Mouse (Mus musculus): ENCODE measurements around the gene Dnaja4.

The Dnaja4 gene

GRCm38 (mm10) chr9:54698318-54699086 is at the start of gene Dnaja4:
Dnaja4 (plus strand) TSS chr9:54698873.
- ChIA-PET POLR2A (interaction anchor here in 3 of 4 experiments (0.5 to 2.0 kb wide), 7 partner anchors 12 to 446 kb away, joined by 3 to 7 read pairs (median 3); partner anchors contain the start of gene Ireb2 (in 1 of the 3)), CTCF (interaction anchor here in 3 of 4 experiments (0.6 to 1.4 kb wide), 5 partner anchors 13 to 693 kb away, joined by 3 to 5 read pairs (median 4); no protein-coding TSS in a partner anchor)

- POLR2A ChIA-PET = interaction anchor here in 1 of 4 experiments (1.6 kb wide), 1 partner anchor 30 kb away, joined by 3 read pairs; no protein-coding TSS in a partner anchor
Observed at GRCm38 (mm10) chr9:54649360-54649759, 49.3 kb upstream of the Dnaja4 start.

GRCm38 (mm10) chr9:54652778-54653177 is 45.9 kb upstream of the Dnaja4 start:
- POLR2A ChIA-PET = no interaction called here
- CTCF ChIA-PET = interaction anchor here in 1 of 4 experiments (0.6 kb wide), 1 partner anchor 48 kb away, joined by 7 read pairs; no protein-coding TSS in a partner anchor

More at GRCm38 (mm10) chr9:54649360-54649759, 49.3 kb upstream of the Dnaja4 start:
- CTCF ChIA-PET = interaction anchor here in 2 of 4 experiments (0.6 to 1.8 kb wide), 2 partner anchors 28 to 500 kb away, joined by 4 read pairs; no protein-coding TSS in a partner anchor

GRCm38 (mm10) chr9:54655846-54656245 is 42.8 kb upstream of the Dnaja4 start:
- POLR2A ChIA-PET = no interaction called here

GRCm38 (mm10) chr9:54656402-54656801 is 42.3 kb upstream of the Dnaja4 start:
- ChIA-PET POLR2A (no interaction called here), CTCF (no interaction called here)

More at GRCm38 (mm10) chr9:54655846-54656245, 42.8 kb upstream of the Dnaja4 start:
- CTCF ChIA-PET = no interaction called here

- POLR2A ChIA-PET = no interaction called here
- CTCF ChIA-PET = no interaction called here
Observed at GRCm38 (mm10) chr9:54658773-54659172, 39.9 kb upstream of the Dnaja4 start.

GRCm38 (mm10) chr9:54661605-54662377 is 36.9 kb upstream of the Dnaja4 start, which contains the start of gene Acsbg1:
Acsbg1 (minus strand) TSS chr9:54661870.
- ChIA-PET POLR2A (interaction anchor here in 1 of 4 experiments (1.1 kb wide), 1 partner anchor 63 kb away, joined by 3 read pairs; no protein-coding TSS in a partner anchor), CTCF (no interaction called here)

- POLR2A ChIA-PET = interaction anchor here in 2 of 4 experiments (1.0 to 1.3 kb wide), 2 partner anchors 13 to 156 kb away, joined by 3 read pairs; no protein-coding TSS in a partner anchor
Observed at GRCm38 (mm10) chr9:54664358-54664757, 34.3 kb upstream of the Dnaja4 start.

GRCm38 (mm10) chr9:54666116-54666515 is 32.6 kb upstream of the Dnaja4 start:
- ChIA-PET CTCF (interaction anchor here in 2 of 4 experiments (0.6 to 2.0 kb wide), 4 partner anchors 11 to 321 kb away, joined by 3 to 8 read pairs (median 4); no protein-coding TSS in a partner anchor), POLR2A (interaction anchor here in 1 of 4 experiments (0.6 kb wide), 1 partner anchor 225 kb away, joined by 3 read pairs; no protein-coding TSS in a partner anchor)

More at GRCm38 (mm10) chr9:54664358-54664757, 34.3 kb upstream of the Dnaja4 start:
- CTCF ChIA-PET = interaction anchor here in 3 of 4 experiments (0.6 to 2.0 kb wide), 6 partner anchors 12 to 470 kb away, joined by 3 to 8 read pairs (median 3); no protein-coding TSS in a partner anchor

- ChIA-PET POLR2A (no interaction called here), CTCF (interaction anchor here in 2 of 4 experiments (0.6 to 2.1 kb wide), 3 partner anchors 8 to 1414 kb away, joined by 4 to 5 read pairs (median 5); no protein-coding TSS in a partner anchor)
Observed at GRCm38 (mm10) chr9:54668455-54668854, 30.2 kb upstream of the Dnaja4 start.

- POLR2A ChIA-PET = interaction anchor here in 1 of 4 experiments (0.5 to 1.1 kb wide), 3 partner anchors 33 to 1104 kb away, joined by 3 to 5 read pairs (median 4); no protein-coding TSS in a partner anchor
- CTCF ChIA-PET = interaction anchor here in 2 of 4 experiments (1.0 to 1.9 kb wide), 2 partner anchors 58 kb away, joined by 3 to 4 read pairs; no protein-coding TSS in a partner anchor
Observed at GRCm38 (mm10) chr9:54671962-54672361, 26.7 kb upstream of the Dnaja4 start.

GRCm38 (mm10) chr9:54673887-54674286 is 24.8 kb upstream of the Dnaja4 start:
- ChIA-PET CTCF (interaction anchor here in 3 of 4 experiments (0.6 to 1.0 kb wide), 3 partner anchors 60 to 293 kb away, joined by 3 to 4 read pairs (median 3); no protein-coding TSS in a partner anchor), POLR2A (no interaction called here)

- ChIA-PET POLR2A (interaction anchor here in 2 of 4 experiments (0.7 to 1.6 kb wide), 4 partner anchors 10 to 187 kb away, joined by 3 to 4 read pairs (median 3); partner anchors contain the start of gene Ireb2 (in 1 of the 2)), CTCF (interaction anchor here (0.5 to 3.2 kb wide), 73 partner anchors 9 to 478 kb away, joined by 3 to 26 read pairs (median 4); partner anchors contain the start of genes Dnaja4 (in 2 of the 4), Wdr61 (in 2 of the 4), AY074887 (in 1 of the 4) and Hykk (in 1 of the 4))
Observed at GRCm38 (mm10) chr9:54676531-54676986, 22.1 kb upstream of the Dnaja4 start.

- POLR2A ChIA-PET = no interaction called here
- CTCF ChIA-PET = interaction anchor here in 1 of 4 experiments (0.9 kb wide), 1 partner anchor 56 kb away, joined by 3 read pairs; no protein-coding TSS in a partner anchor
Observed at GRCm38 (mm10) chr9:54682846-54683245, 15.8 kb upstream of the Dnaja4 start.

- ChIA-PET CTCF (no interaction called here), POLR2A (no interaction called here)
Observed at GRCm38 (mm10) chr9:54683814-54684605, 14.7 kb upstream of the Dnaja4 start.

- CTCF ChIA-PET = interaction anchor here in 3 of 4 experiments (0.5 to 2.6 kb wide), 4 partner anchors 10 to 11 kb away, joined by 3 to 9 read pairs (median 7); no protein-coding TSS in a partner anchor
Observed at GRCm38 (mm10) chr9:54687246-54688236, 11.1 kb upstream of the Dnaja4 start.

More at GRCm38 (mm10) chr9:54687246-54688236, 11.1 kb upstream of the Dnaja4 start:
- POLR2A ChIA-PET = interaction anchor here in 2 of 4 experiments (0.7 to 1.3 kb wide), 4 partner anchors 10 to 151 kb away, joined by 3 read pairs; no protein-coding TSS in a partner anchor
